Mouse (Mus musculus): ENCODE measurements around the gene Nfam1. TPM values are rescaled to one million over a fixed set of nuclear protein-coding genes. Genes with fewer than 3 reads are reported as not detected.

The Nfam1 gene
- polyA plus RNA-seq, 1 experiment from 2014 or later = 2.3 TPM

DNA sequence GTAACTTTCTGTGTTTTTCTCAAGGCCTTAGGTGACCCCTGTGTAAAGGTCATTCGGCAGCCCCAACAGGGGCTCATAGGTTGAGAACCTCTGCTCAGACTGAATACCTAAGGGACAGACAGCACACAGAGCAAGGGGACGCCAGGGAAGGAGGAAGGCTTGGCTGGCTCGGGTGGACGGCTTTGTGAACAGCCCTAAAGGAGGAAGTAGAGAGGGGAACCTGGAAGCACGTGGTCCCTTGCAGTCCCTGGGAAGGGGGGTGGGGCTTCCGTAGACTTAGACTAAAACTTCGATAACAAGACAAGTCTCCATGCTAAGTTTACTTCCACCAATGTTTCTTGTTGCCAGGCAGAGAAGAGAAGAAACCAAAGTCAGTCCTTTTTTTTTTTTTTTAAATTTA is 3.0 kb upstream of the Nfam1 start:
- Histone ChIP-seq H3K4me1 (peaks cover 67% of the 10 kb centered on the region), H3K27ac (no peak overlapping the region), H3K9me3 (no peaks in the 10 kb centered on the region), H3K27me3 (ENCODE audit: poor library complexity, severe bottlenecking) (peaks cover 98% of the 10 kb centered on the region), H3K4me3 (no peak overlapping the region), H3K36me3 (replicated peaks) (no peaks in the 10 kb centered on the region)
- WGBS = 61% methylated on average over 7 of the region's 7 CpGs
- DNase-seq (ENCODE audit: extremely low spot score, low spot score) = no peak

DNA sequence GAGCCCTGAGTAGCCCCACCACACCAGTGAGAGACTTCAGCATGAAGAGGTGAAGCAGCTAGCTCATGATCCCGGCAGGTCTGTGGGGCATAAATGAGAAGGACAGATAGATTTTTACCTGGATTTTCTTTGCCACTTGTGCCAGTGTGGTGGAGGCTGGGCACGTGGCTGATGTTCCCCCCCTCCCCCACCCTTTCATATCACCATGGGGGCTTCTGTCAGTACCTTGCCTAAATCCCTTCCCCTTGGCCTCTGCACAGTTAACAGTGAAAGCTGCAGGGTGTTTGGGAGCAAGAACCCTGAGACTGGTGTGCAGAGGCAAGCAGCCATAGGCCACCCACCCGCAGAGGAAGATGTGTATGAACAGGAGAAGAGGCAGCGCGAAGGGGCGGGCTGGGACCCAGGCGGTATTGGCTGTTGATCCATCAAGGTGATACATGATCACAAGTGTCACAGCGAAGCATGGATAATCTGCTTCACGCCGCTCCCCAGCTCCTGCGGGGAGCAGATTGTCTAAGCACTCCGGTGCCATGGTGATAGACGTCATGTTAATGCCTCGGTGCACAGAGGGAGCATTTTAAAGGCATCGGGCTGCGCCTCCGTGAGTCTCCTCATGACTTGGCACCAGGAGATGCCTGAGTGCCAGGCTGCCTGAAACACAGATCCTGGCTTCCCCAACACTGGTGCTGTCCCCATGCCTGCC is 1.3 kb upstream of the Nfam1 start:
- H3K36me3 ChIP-seq (replicated peaks) = no peaks in the 10 kb centered on the region
- peaks cover 71% of the 10 kb centered on the region for H3K4me1 ChIP-seq
- peaks cover 83% of the 10 kb centered on the region for H3K27me3 ChIP-seq (ENCODE audit: poor library complexity, severe bottlenecking)
- H3K9me3 ChIP-seq = no peaks in the 10 kb centered on the region
- WGBS = 9% methylated on average over 17 of the region's 17 CpGs
- no peak for DNase-seq (ENCODE audit: extremely low spot score, low spot score)
- H3K4me3 ChIP-seq = peak overlapping the region; percentile 18
- peak overlapping the region; percentile 63 for H3K27ac ChIP-seq

DNA sequence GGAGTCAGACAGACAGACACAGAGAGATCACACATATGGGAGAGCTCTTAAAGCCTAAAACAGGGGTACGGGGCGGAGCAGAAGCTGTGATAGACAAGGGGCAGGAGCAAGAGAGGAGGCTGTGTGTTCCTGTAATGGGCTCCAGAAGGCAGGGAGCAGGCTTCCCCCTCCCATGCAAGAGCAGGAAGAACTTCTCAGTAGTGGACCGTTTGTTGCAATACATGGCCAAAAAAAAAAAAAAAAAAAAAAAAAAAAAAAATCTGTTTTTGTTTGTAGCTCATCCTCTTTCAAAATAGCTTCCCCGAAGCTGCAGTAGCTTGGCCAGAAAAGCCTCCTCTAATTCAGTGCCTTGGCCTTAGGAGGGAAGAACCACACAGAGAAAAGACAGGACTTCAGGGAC is 2.2 kb downstream of the Nfam1 start:
- WGBS = 55% methylated on average over 4 of the region's 4 CpGs
- H3K4me3 ChIP-seq = no peak overlapping the region
- H3K36me3 ChIP-seq (replicated peaks) = no peaks in the 10 kb centered on the region
- DNase-seq (ENCODE audit: extremely low spot score, low spot score) = no peak
- H3K27me3 ChIP-seq (ENCODE audit: poor library complexity, severe bottlenecking) = peaks cover 82% of the 10 kb centered on the region
- peak overlapping the region; percentile 77; the same call in 1 of the 2 replicates for H3K27ac ChIP-seq
- peaks cover 65% of the 10 kb centered on the region for H3K4me1 ChIP-seq
- H3K9me3 ChIP-seq = no peaks in the 10 kb centered on the region

DNA sequence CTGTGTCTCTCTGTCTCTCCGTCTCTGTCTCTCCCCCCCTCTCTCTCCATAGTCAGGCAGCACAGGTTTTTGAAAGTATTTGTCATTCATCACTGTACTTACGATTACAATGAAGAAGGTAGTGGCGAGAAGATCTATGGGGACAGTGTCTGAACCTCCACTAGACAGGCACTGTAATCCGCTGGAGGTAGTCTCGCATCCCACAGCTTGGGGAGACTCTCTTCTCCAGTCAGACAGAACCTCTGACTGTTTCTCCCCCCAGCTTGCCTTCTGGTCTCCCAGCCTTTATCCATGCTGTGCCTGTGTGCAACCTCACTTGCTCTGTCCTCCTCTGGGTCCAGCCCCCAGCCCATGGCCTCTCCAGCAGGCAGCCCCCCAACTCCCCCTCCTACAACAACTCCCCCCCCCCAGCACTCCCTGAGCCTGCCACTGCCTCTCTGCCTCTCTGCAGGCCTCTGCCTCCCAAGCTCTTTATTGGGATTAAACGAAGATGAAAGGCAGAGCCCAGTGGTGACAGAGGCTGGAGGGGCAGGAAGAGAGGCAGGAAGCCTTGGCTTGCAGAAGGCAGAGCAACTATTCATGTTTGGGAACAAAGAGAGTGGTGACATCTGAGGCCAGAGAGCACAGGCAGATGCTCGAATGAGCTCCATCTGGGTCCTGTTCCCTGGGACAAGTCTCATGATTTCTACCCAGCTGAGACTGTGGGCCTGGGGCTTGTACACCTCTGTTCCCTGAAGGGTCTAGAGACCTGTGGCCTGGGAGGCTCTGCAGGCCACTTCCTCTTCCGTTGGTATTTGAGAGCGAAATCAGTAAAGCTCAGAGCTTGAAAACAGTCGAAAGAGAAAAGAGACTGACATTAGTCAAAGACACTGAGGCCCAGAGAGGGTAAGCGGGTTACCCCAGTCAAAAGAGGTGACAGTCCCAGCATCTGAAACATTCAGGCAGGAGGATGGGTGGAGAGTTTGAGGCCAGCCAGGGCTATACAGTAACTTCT is 3.1 kb downstream of the Nfam1 start:
- H3K4me3 ChIP-seq = no peak overlapping the region
- WGBS = 26% methylated on average over 11 of the region's 11 CpGs
- DNase-seq (ENCODE audit: extremely low spot score, low spot score) = peak; percentile 43
- H3K4me1 ChIP-seq = peaks cover 71% of the 10 kb centered on the region
- peak overlapping the region; percentile 77 for H3K27ac ChIP-seq
- H3K36me3 ChIP-seq (replicated peaks) = no peaks in the 10 kb centered on the region
- H3K9me3 ChIP-seq = no peaks in the 10 kb centered on the region
- peaks cover 82% of the 10 kb centered on the region for H3K27me3 ChIP-seq (ENCODE audit: poor library complexity, severe bottlenecking)

DNA sequence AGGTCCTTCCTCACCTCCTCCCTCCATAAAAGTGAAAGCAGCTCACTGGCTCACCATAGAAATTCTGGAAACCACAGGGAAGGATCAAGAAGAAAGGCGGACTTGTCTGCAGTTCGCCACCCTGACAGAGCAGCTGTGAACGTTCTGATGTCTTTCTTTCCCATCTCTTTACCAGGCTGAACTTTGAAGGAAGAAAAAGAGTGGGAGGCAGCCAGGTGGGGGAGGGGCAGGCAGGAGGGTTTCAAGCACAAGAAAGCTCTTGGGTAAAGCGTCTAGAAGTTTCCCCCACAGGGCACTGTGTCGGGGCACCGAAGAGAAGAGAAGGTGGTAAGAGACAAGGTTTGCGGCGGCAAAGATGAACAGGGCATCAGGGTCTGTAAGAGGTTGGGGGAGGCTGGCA is 7.0 kb downstream of the Nfam1 start:
- Histone ChIP-seq H3K4me1 (peaks cover 57% of the 10 kb centered on the region), H3K9me3 (no peaks in the 10 kb centered on the region), H3K36me3 (replicated peaks) (no peaks in the 10 kb centered on the region), H3K4me3 (no peak overlapping the region), H3K27ac (0 out of 2 replicates have a peak overlapping the region, but pooled peaks have one; percentile 48), H3K27me3 (ENCODE audit: poor library complexity, severe bottlenecking) (peaks cover 82% of the 10 kb centered on the region)
- WGBS = 64% methylated on average over 8 of the region's 8 CpGs
- DNase-seq (ENCODE audit: extremely low spot score, low spot score) = no peak

DNA sequence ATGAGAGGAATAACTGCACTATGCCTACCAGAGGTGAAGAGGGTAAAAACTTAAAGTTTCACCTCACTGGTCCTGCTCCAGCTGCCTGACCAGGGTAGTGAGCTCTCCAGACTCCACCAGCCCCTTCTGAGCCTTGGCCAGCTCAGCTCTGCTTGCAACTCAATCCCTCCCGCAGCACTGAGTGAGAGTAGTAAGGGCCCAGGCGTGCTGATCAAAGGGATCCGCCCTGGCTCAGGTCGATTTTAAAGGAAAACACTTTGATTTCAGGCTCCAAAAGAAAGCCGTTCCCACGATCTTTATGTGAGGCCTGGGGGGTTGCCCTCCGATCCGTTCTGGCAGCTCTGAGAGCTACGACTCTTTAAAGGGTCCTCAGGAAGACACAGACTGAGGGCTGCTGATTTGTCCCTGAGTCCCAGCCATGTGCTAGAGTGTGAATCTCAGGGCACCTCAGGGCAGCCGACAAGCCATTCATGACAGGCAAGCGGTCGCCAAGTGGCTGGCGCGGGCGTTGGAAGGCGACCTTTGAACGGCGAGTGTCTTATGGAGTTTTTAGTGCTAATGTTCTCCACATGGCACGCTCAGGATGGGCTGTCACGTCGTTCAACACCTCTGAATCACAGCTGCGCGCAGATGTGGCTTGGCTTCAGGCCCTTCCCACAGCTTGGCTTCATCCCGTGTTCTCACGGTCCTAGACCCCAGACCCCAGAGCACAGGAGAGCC is 7.9 kb downstream of the Nfam1 start:
- Histone ChIP-seq H3K9me3 (no peaks in the 10 kb centered on the region), H3K27ac (peak overlapping the region; percentile 48), H3K27me3 (ENCODE audit: poor library complexity, severe bottlenecking) (peaks cover 85% of the 10 kb centered on the region), H3K4me1 (peaks cover 49% of the 10 kb centered on the region), H3K36me3 (replicated peaks) (no peaks in the 10 kb centered on the region), H3K4me3 (0 out of 2 replicates have a peak overlapping the region, but pooled peaks have one; percentile 1)
- WGBS = 24% methylated on average over 25 of the region's 25 CpGs
- DNase-seq (ENCODE audit: extremely low spot score, low spot score) = peak; percentile 43

DNA sequence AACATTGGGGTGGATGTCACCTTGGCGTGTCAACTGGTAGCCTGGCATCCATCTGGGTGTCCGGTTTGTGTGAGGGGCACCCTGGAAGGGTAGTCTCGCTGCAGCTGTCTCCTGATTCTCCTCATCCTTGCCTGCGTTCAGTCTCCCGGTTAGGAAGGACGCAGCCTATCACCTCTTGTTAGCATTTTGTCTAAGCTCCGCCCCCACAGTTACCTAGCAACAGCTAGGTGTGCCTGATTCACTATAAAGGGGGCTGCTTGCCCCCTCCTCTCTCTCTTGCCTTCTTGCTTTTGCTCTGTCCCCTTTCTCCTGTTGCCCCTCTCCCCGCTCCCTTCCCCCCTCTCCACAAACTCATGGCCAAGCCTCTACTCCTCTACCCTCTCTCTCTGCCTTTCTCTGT is 10.2 kb downstream of the Nfam1 start:
- H3K4me3 ChIP-seq = no peak overlapping the region
- H3K36me3 ChIP-seq (replicated peaks) = no peaks in the 10 kb centered on the region
- no peak for DNase-seq (ENCODE audit: extremely low spot score, low spot score)
- H3K27me3 ChIP-seq (ENCODE audit: poor library complexity, severe bottlenecking) = peaks cover 90% of the 10 kb centered on the region
- 23% methylated on average over 8 of the region's 8 CpGs for WGBS
- H3K4me1 ChIP-seq = peaks cover 47% of the 10 kb centered on the region
- peaks cover 4% of the 10 kb centered on the region; the same call in 1 of the 2 replicates for H3K9me3 ChIP-seq
- H3K27ac ChIP-seq = no peak overlapping the region

DNA sequence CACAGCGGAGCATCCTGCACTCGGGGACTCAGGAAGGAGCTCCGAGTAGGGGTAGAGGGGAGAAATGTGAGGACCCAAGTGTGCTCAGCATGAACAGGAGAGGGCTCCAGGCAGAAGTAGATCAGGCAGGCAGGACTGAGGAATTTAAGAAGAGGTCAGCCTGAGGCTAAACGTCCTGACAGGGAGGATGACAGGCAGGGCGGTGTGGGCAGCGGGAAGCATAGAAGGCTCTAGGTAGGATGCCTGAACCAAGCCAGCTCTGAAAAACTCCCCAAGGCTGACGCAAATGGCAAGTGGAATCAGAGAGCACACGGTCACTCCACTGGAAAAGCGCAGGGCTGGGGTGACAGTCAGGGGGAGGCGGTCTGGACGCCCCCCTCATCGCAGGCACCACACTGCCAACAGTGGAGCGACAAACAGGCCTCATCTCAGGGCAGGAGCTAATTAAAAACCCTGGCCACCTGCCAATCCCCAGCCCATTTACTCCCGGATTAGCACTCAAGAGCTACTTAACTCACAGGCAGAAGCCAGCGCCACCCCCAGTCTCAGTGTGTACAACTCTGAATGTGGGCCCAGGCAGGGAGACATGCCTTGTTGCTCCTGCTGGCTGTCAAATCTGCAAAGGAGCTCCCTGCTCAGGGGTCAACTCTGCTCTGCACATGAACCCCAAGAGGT is 22.0 kb downstream of the Nfam1 start:
- 0 out of 2 replicates have a peak overlapping the region, but pooled peaks have one; percentile 21 for H3K27ac ChIP-seq
- H3K4me1 ChIP-seq = peaks cover 43% of the 10 kb centered on the region
- DNase-seq (ENCODE audit: extremely low spot score, low spot score) = peak; percentile 71
- 6% methylated on average over 15 of the region's 15 CpGs for WGBS
- peaks cover 98% of the 10 kb centered on the region for H3K27me3 ChIP-seq (ENCODE audit: poor library complexity, severe bottlenecking)
- H3K36me3 ChIP-seq (replicated peaks) = no peaks in the 10 kb centered on the region
- peak overlapping the region; percentile 15; the same call in 1 of the 2 replicates for H3K4me3 ChIP-seq
- no peaks in the 10 kb centered on the region for H3K9me3 ChIP-seq

DNA sequence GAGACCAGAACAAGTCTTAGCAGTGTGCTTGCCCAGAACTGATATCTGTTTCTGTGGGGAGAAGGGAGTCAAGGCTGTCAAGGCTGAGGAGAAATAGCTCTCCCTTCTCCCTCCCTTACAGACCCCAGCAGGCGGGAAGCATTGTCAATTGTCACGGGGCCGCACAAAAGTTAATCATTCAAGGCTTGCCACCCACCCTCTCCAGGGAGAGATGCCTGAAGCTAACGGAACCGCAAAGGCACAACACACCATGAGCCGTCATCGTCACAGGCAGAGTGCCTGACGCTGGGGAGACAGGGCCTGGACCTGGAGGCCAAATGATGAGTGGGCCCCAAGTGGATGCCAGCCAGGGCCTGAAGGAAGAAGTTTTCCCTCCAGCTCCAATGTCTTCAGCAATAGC is 22.7 kb downstream of the Nfam1 start:
- Histone ChIP-seq H3K4me1 (peaks cover 43% of the 10 kb centered on the region), H3K27ac (0 out of 2 replicates have a peak overlapping the region, but pooled peaks have one; percentile 21), H3K9me3 (no peaks in the 10 kb centered on the region), H3K27me3 (ENCODE audit: poor library complexity, severe bottlenecking) (peaks cover 100% of the 10 kb centered on the region), H3K4me3 (no peak overlapping the region), H3K36me3 (replicated peaks) (no peaks in the 10 kb centered on the region)
- WGBS = 7% methylated on average over 8 of the region's 8 CpGs
- DNase-seq (ENCODE audit: extremely low spot score, low spot score) = no peak

DNA sequence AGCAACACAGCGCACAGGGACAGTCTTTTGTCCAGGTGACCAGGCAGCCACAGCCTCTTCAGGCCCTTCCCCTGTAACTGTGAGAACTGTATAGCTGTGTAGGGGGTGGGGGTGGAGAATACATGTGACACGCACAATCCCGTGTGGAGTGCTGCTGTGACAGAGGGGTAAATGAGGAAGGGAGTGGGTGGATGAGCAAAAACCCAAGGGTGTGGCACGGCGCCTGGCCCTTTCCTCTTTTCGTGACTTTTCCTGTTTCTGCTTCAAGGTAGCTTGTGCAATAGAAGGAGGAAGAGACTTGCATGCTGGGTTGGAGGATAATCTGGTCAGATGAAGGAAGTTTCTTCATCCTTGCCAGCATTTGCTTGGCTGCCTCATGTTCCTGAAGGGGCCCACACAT is 23.6 kb downstream of the Nfam1 start:
- no peaks in the 10 kb centered on the region for H3K36me3 ChIP-seq (replicated peaks)
- no peak for DNase-seq (ENCODE audit: extremely low spot score, low spot score)
- H3K27me3 ChIP-seq (ENCODE audit: poor library complexity, severe bottlenecking) = peaks cover 94% of the 10 kb centered on the region
- no peaks in the 10 kb centered on the region for H3K9me3 ChIP-seq
- no peak overlapping the region for H3K4me3 ChIP-seq
- H3K27ac ChIP-seq = no peak overlapping the region
- WGBS = 95% methylated on average over 6 of the region's 6 CpGs
- H3K4me1 ChIP-seq = peaks cover 43% of the 10 kb centered on the region

DNA sequence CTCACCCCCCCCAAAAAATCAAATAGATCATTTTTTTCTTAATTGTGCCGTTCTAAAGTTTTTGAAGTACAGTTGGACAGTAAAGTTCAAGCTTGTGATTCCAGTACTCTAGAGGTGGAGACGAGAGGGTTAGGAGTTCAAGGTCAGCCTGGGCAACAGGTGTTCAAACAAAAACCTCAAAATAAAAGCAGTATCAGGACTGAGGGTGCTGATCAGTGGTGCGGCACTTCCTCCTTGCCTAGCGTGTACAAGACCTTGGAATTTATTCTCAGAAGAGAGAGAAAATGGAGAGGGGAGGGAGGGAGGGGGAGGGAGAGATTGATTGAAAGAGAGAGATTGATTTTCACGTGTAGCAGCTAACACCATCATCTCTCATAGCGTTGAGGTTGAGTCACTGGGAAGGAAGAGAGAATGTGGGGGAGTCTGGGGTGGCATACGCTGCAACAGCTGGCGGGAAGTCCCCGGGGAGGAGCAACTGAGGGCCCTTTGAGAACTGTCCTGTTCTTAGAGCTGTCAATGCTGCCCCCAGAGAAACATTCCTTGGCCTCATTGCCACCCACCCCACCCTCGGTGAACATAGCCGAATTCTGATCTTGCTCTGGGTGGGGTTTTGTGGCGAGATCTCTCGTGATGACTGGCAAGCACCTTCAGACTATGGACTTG is 24.2 kb downstream of the Nfam1 start:
- Histone ChIP-seq H3K27ac (no peak overlapping the region), H3K4me1 (peaks cover 41% of the 10 kb centered on the region), H3K36me3 (replicated peaks) (no peaks in the 10 kb centered on the region), H3K4me3 (no peak overlapping the region), H3K27me3 (ENCODE audit: poor library complexity, severe bottlenecking) (peaks cover 94% of the 10 kb centered on the region), H3K9me3 (no peaks in the 10 kb centered on the region)
- no peak for DNase-seq (ENCODE audit: extremely low spot score, low spot score)
- WGBS = 87% methylated on average over 13 of the region's 13 CpGs
